Mouse (Mus musculus) brain, embryonic 18.5 days (tissue): Measurements from ENCODE around the gene Ovol2.

ENCODE experiments used
- DNase-seq: peaks from one replicate; pipeline ENCODE4 v3.0.0-alpha.2; 2012; ENCODE audit warnings: low read depth, low spot score

Gene Ovol2

GRCm38 (mm10) chr2:144268446-144269305, 63.3 kb downstream of the Ovol2 start:
- DNase-seq, result no peak

- no peak for DNase-seq
Observed at GRCm38 (mm10) chr2:144267731-144268015, 64.3 kb downstream of the Ovol2 start.

- no peak for DNase-seq
Observed at GRCm38 (mm10) chr2:144267004-144267730, 64.8 kb downstream of the Ovol2 start.

- DNase-seq, result no peak
Observed at GRCm38 (mm10) chr2:144265916-144266683, 65.8 kb downstream of the Ovol2 start.

- DNase-seq, result no peak
Observed at GRCm38 (mm10) chr2:144265120-144265488, 66.8 kb downstream of the Ovol2 start.

GRCm38 (mm10) chr2:144264398-144265119, 67.4 kb downstream of the Ovol2 start:
- no peak for DNase-seq

GRCm38 (mm10) chr2:144262837-144263236, 69.1 kb downstream of the Ovol2 start:
- no peak for DNase-seq
